Mouse (Mus musculus) neural tube, embryonic 13.5 days (tissue): ENCODE measurements around the gene Fam111a. TPM values are rescaled to one million over a fixed set of nuclear protein-coding genes. Genes with fewer than 3 reads are reported as not detected.
A peak's percentile ranks its signal among the peaks of the same experiment; 100 is the strongest.

Experiments
- ATAC-seq: fragments of 200-750 bp; cut with Nextera tagmentation; 2 replicates; pipeline ENCODE4 v1.8.0; 2017; ENCODE audit warnings: low read depth, mild to moderate bottlenecking, moderate TSS enrichment, moderate library complexity
- H3K27ac ChIP-seq: fragments of 300-500 bp; sonication (generic); replicated peaks from 2 replicates; pipeline ENCODE4 v1.5.1; 2015; ENCODE audit warnings: moderate library complexity, mild to moderate bottlenecking, inconsistent platforms
- H3K27me3 ChIP-seq: fragments of 300-500 bp; sonication (generic); 2 replicates; pipeline ENCODE4 v1.6.1; 2015; ENCODE audit warnings: mild to moderate bottlenecking, inconsistent platforms
- H3K36me3 ChIP-seq: fragments of 300-500 bp; sonication (generic); 2 replicates; pipeline ENCODE4 v1.6.1; 2015; ENCODE audit warnings: mild to moderate bottlenecking, inconsistent platforms
- H3K4me1 ChIP-seq: fragments of 300-500 bp; sonication (generic); replicated peaks from 2 replicates; pipeline ENCODE4 v1.6.1; 2015; ENCODE audit warnings: inconsistent platforms
- H3K4me2 ChIP-seq: fragments of 300-500 bp; sonication (generic); 2 replicates; pipeline ENCODE4 v1.6.1; 2015; ENCODE audit warnings: inconsistent platforms, mild to moderate bottlenecking, moderate library complexity
- H3K4me3 ChIP-seq: fragments of 300-500 bp; sonication (generic); 2 replicates; pipeline ENCODE4 v1.5.1; 2015; ENCODE audit warnings: mild to moderate bottlenecking, inconsistent platforms
- H3K9ac ChIP-seq: fragments of 300-500 bp; sonication (generic); 2 replicates; pipeline ENCODE4 v1.6.1; 2015; ENCODE audit warnings: moderate library complexity, mild to moderate bottlenecking, inconsistent platforms
- H3K9me3 ChIP-seq: fragments of 300-500 bp; sonication (generic); 2 replicates; pipeline ENCODE4 v1.6.1; 2016; ENCODE audit warnings: inconsistent platforms
- WGBS: fragments of 180-500 bp; shearing (Covaris S2); methylation state at CpG from one replicate; pipeline ENCODE4 v1.1.7; 2015; 5-methylcytosine and 5-hydroxymethylcytosine counted together
- polyA plus RNA-seq: library from polyadenylated mRNA; unstranded; fragments of >200 nt; fragmentation: Nextera tagmentation; extraction: Ambion mirVana; gene quantifications from 2 replicates; pipeline ENCODE4 v1.2.1, GENCODE M21; 2015

Gene Fam111a
- polyA plus RNA-seq, 1 experiment from 2014 or later: 8.0 TPM

GRCm38 (mm10) chr19:12596290-12597072 is 50.9 kb downstream of the Fam111a start:
- Histone ChIP-seq H3K4me2 (peak overlapping the region; percentile 95), H3K27ac (peak overlapping the region; percentile 81), H3K27me3 (peaks cover 12% of the 10 kb centered on the region; the same call in 1 of the 2 replicates), H3K36me3 (no peaks in the 10 kb centered on the region), H3K4me1 (peaks cover 12% of the 10 kb centered on the region), H3K9ac (peak overlapping the region; percentile 83), H3K9me3 (no peaks in the 10 kb centered on the region), H3K4me3 (peak overlapping the region; percentile 74)
- peak; percentile 75 for ATAC-seq
- WGBS: 18% methylated on average over 23 of the region's 23 CpGs

- H3K9ac ChIP-seq: peak overlapping the region; percentile 83
- WGBS: 50% methylated on average over 3 of the region's 3 CpGs
- peaks cover 12% of the 10 kb centered on the region for H3K4me1 ChIP-seq
- no peak for ATAC-seq
- no peaks in the 10 kb centered on the region for H3K36me3 ChIP-seq
- H3K27ac ChIP-seq: no peak overlapping the region
- peak overlapping the region; percentile 95 for H3K4me2 ChIP-seq
- peak overlapping the region; percentile 74 for H3K4me3 ChIP-seq
- no peaks in the 10 kb centered on the region for H3K9me3 ChIP-seq
- peaks cover 12% of the 10 kb centered on the region; the same call in 1 of the 2 replicates for H3K27me3 ChIP-seq
Observed at GRCm38 (mm10) chr19:12597073-12597405, 51.5 kb downstream of the Fam111a start.

- Histone ChIP-seq H3K36me3 (no peaks in the 10 kb centered on the region), H3K27me3 (peaks cover 12% of the 10 kb centered on the region; the same call in 1 of the 2 replicates), H3K9me3 (no peaks in the 10 kb centered on the region), H3K4me2 (no peak overlapping the region), H3K4me3 (no peak overlapping the region), H3K27ac (no peak overlapping the region), H3K9ac (no peak overlapping the region), H3K4me1 (peaks cover 12% of the 10 kb centered on the region)
- 77% methylated on average over 3 of the region's 3 CpGs for WGBS
- ATAC-seq: no peak
Observed at GRCm38 (mm10) chr19:12598674-12599073, 53.1 kb downstream of the Fam111a start.

- Histone ChIP-seq H3K27ac (no peak within 1 kb of the TSS), H3K4me1 (peaks cover 12% of the 10 kb centered on the region), H3K27me3 (peaks cover 10% of the 10 kb centered on the region; the same call in 1 of the 2 replicates), H3K4me3 (no peak within 1 kb of the TSS), H3K36me3 (no peaks in the 10 kb centered on the region), H3K9ac (no peak within 1 kb of the TSS), H3K9me3 (no peaks in the 10 kb centered on the region), H3K4me2 (no peak within 1 kb of the TSS)
- no peak for ATAC-seq
- 76% methylated on average over 1 of the region's 1 CpGs for WGBS
Observed at GRCm38 (mm10) chr19:12599674-12600073, 54.1 kb downstream of the Fam111a start, which contains the start of gene Gm4952. Gm4952 (plus strand) TSS chr19:12599974.

GRCm38 (mm10) chr19:12600684-12601480 is 55.3 kb downstream of the Fam111a start:
- no peaks in the 10 kb centered on the region for H3K9me3 ChIP-seq
- no peak overlapping the region for H3K27ac ChIP-seq
- ATAC-seq: no peak
- WGBS: 15% methylated on average over 2 of the region's 2 CpGs
- peaks cover 12% of the 10 kb centered on the region for H3K4me1 ChIP-seq
- H3K36me3 ChIP-seq: no peaks in the 10 kb centered on the region
- peaks cover 8% of the 10 kb centered on the region; the same call in 1 of the 2 replicates for H3K27me3 ChIP-seq
- H3K4me2 ChIP-seq: no peak overlapping the region
- no peak overlapping the region for H3K9ac ChIP-seq
- H3K4me3 ChIP-seq: no peak overlapping the region

GRCm38 (mm10) chr19:12608336-12608735 is 62.8 kb downstream of the Fam111a start:
- Histone ChIP-seq H3K36me3 (no peaks in the 10 kb centered on the region), H3K27me3 (no peaks in the 10 kb centered on the region), H3K4me1 (no peaks in the 10 kb centered on the region), H3K4me2 (no peak overlapping the region), H3K27ac (no peak overlapping the region), H3K9ac (no peak overlapping the region), H3K4me3 (no peak overlapping the region), H3K9me3 (no peaks in the 10 kb centered on the region)
- no peak for ATAC-seq

- H3K4me1 ChIP-seq: no peaks in the 10 kb centered on the region
Observed at GRCm38 (mm10) chr19:12613646-12614045, 68.1 kb downstream of the Fam111a start.

GRCm38 (mm10) chr19:12633176-12633575 is 87.6 kb downstream of the Fam111a start, which contains the start of gene Glyat:
Glyat (plus strand) TSS chr19:12633308.
- Histone ChIP-seq H3K9me3 (no peaks in the 10 kb centered on the region), H3K27ac (no peak within 1 kb of the TSS), H3K9ac (no peak within 1 kb of the TSS), H3K4me2 (no peak within 1 kb of the TSS), H3K27me3 (no peaks in the 10 kb centered on the region), H3K4me1 (no peaks in the 10 kb centered on the region), H3K4me3 (no peak within 1 kb of the TSS), H3K36me3 (no peaks in the 10 kb centered on the region)
- 89% methylated on average over 4 of the region's 4 CpGs for WGBS
- no peak for ATAC-seq

More at GRCm38 (mm10) chr19:12613646-12614045, 68.1 kb downstream of the Fam111a start:
- H3K4me3 ChIP-seq: no peak overlapping the region
- ATAC-seq: no peak
- H3K36me3 ChIP-seq: no peaks in the 10 kb centered on the region
- WGBS: 85% methylated on average over 1 of the region's 1 CpGs
- H3K27me3 ChIP-seq: no peaks in the 10 kb centered on the region
- H3K9me3 ChIP-seq: no peaks in the 10 kb centered on the region
- no peak overlapping the region for H3K9ac ChIP-seq
- H3K27ac ChIP-seq: no peak overlapping the region
- H3K4me2 ChIP-seq: no peak overlapping the region

GRCm38 (mm10) chr19:12634259-12634658 is 88.7 kb downstream of the Fam111a start:
- H3K9ac ChIP-seq: no peak overlapping the region
- no peaks in the 10 kb centered on the region for H3K36me3 ChIP-seq
- no peaks in the 10 kb centered on the region for H3K9me3 ChIP-seq
- H3K4me1 ChIP-seq: no peaks in the 10 kb centered on the region
- no peak for ATAC-seq
- no peak overlapping the region for H3K4me2 ChIP-seq
- 90% methylated on average over 3 of the region's 3 CpGs for WGBS
- H3K4me3 ChIP-seq: no peak overlapping the region
- H3K27ac ChIP-seq: no peak overlapping the region
- no peaks in the 10 kb centered on the region for H3K27me3 ChIP-seq

GRCm38 (mm10) chr19:12634963-12635362 is 89.4 kb downstream of the Fam111a start:
- Histone ChIP-seq H3K9me3 (no peaks in the 10 kb centered on the region), H3K4me2 (no peak overlapping the region), H3K27me3 (no peaks in the 10 kb centered on the region), H3K36me3 (no peaks in the 10 kb centered on the region), H3K9ac (no peak overlapping the region), H3K4me1 (no peaks in the 10 kb centered on the region), H3K4me3 (no peak overlapping the region), H3K27ac (no peak overlapping the region)
- 88% methylated on average over 4 of the region's 4 CpGs for WGBS
- no peak for ATAC-seq

GRCm38 (mm10) chr19:12636863-12637262 is 91.3 kb downstream of the Fam111a start:
- WGBS: 77% methylated on average over 3 of the region's 3 CpGs
- H3K27me3 ChIP-seq: no peaks in the 10 kb centered on the region
- no peak overlapping the region for H3K4me3 ChIP-seq
- no peak overlapping the region for H3K9ac ChIP-seq
- no peaks in the 10 kb centered on the region for H3K9me3 ChIP-seq
- no peak overlapping the region for H3K27ac ChIP-seq
- H3K4me2 ChIP-seq: no peak overlapping the region
- ATAC-seq: no peak
- no peaks in the 10 kb centered on the region for H3K4me1 ChIP-seq
- no peaks in the 10 kb centered on the region for H3K36me3 ChIP-seq

- H3K4me1 ChIP-seq: no peaks in the 10 kb centered on the region
- whole genome bisulfite sequencing: 74% methylated on average over 1 of the region's 1 CpGs
- no peaks in the 10 kb centered on the region for H3K9me3 ChIP-seq
- ATAC-seq: no peak
- H3K36me3 ChIP-seq: no peaks in the 10 kb centered on the region
- H3K9ac ChIP-seq: no peak overlapping the region
- no peak overlapping the region for H3K27ac ChIP-seq
- H3K4me2 ChIP-seq: no peak overlapping the region
- H3K4me3 ChIP-seq: no peak overlapping the region
- H3K27me3 ChIP-seq: no peaks in the 10 kb centered on the region
Observed at GRCm38 (mm10) chr19:12638049-12638448, 92.5 kb downstream of the Fam111a start.
